Mouse (Mus musculus): Measurements from ENCODE around the gene Aars.
"Not testable (repeated sequence)": the region's sequence is repeated elsewhere in the genome, so short reads cannot be mapped to it uniquely, and the experiment has no call there.

The Aars gene

GRCm38 (mm10) chr8:111032916-111033315 is at the start of gene Aars:
Gene Aars (plus strand): TSS chr8:111033144.
- DNase-seq (ENCODE audit: low spot score) = no peak

- DNase-seq (ENCODE audit: low spot score) = no peak
Observed at GRCm38 (mm10) chr8:110987805-110988744, 44.9 kb upstream of the Aars start.

GRCm38 (mm10) chr8:110990017-110990416 is 42.9 kb upstream of the Aars start:
- DNase-seq (ENCODE audit: low spot score) = no peak

- no peak for DNase-seq (ENCODE audit: low spot score)
Observed at GRCm38 (mm10) chr8:110996641-110997430, 36.1 kb upstream of the Aars start.

GRCm38 (mm10) chr8:110997547-110998531 is 35.1 kb upstream of the Aars start, which contains the start of gene Ddx19a:
Gene Ddx19a (minus strand): TSS chr8:110997800.
- peak; percentile 73 for DNase-seq (ENCODE audit: low spot score)

GRCm38 (mm10) chr8:111010230-111010991 is 22.5 kb upstream of the Aars start:
- DNase-seq (ENCODE audit: low spot score) = not testable (repeated sequence)

- DNase-seq (ENCODE audit: low spot score) = not testable (repeated sequence)
Observed at GRCm38 (mm10) chr8:111026609-111027008, 6.3 kb upstream of the Aars start.

- peak; percentile 58 for DNase-seq (ENCODE audit: low spot score)
Observed at GRCm38 (mm10) chr8:111027391-111027937, 5.5 kb upstream of the Aars start.

GRCm38 (mm10) chr8:111029589-111029988 is 3.4 kb upstream of the Aars start:
- DNase-seq (ENCODE audit: low spot score) = no peak

GRCm38 (mm10) chr8:111030045-111030444 is 2.9 kb upstream of the Aars start:
- no peak for DNase-seq (ENCODE audit: low spot score)

GRCm38 (mm10) chr8:111031572-111031971 is 1.4 kb upstream of the Aars start, which contains the start of gene Ddx19b:
Gene Ddx19b (minus strand): TSS chr8:111031751.
- no peak for DNase-seq (ENCODE audit: low spot score)

GRCm38 (mm10) chr8:111033482-111034215 is 705 bp downstream of the Aars start:
- peak; percentile 88 for DNase-seq (ENCODE audit: low spot score)

- DNase-seq (ENCODE audit: low spot score) = no peak
Observed at GRCm38 (mm10) chr8:111034276-111034675, 1.3 kb downstream of the Aars start.

GRCm38 (mm10) chr8:111036591-111036990 is 3.6 kb downstream of the Aars start:
- no peak for DNase-seq (ENCODE audit: low spot score)

- DNase-seq (ENCODE audit: low spot score) = no peak
Observed at GRCm38 (mm10) chr8:111042546-111042945, 9.6 kb downstream of the Aars start.

GRCm38 (mm10) chr8:111044003-111044734 is 11.2 kb downstream of the Aars start:
- DNase-seq (ENCODE audit: low spot score) = no peak

GRCm38 (mm10) chr8:111048694-111049093 is 15.8 kb downstream of the Aars start:
- DNase-seq (ENCODE audit: low spot score) = no peak

GRCm38 (mm10) chr8:111049106-111049505 is 16.2 kb downstream of the Aars start:
- DNase-seq (ENCODE audit: low spot score) = no peak

Measured in ovary, postnatal 10 days (tissue).